Mouse (Mus musculus): ENCODE measurements at regions not wholly inside any gene's neighbourhood (a gene's known extent, or its start where the extent isn't known, plus 50 kb on each side); places are given as distances from the start of the nearest gene placed in this dataset.

GRCm38 (mm10) chrX:11892396-11892795 lies 267.8 kb downstream of the Bcor start:
- TF ChIP-seq POLR2A (IDR thresholded peaks at IDR 0.05; ENCODE audit: borderline replicate concordance, extremely low read depth, insufficient read depth, insufficient read length, poor library complexity, severe bottlenecking): no peak
- TF ChIP-seq CTCF (IDR thresholded peaks at IDR 0.05; ENCODE audit: borderline replicate concordance, extremely low read depth, insufficient read depth, insufficient read length): no peak
